Mouse (Mus musculus): ENCODE measurements at regions not wholly inside any gene's neighbourhood (a gene's known extent, or its start where the extent isn't known, plus 50 kb on each side); places are given as distances from the start of the nearest gene placed in this dataset.
A peak's percentile ranks its signal among the peaks of the same experiment; 100 is the strongest.
"Not testable (repeated sequence)": the region's sequence is repeated elsewhere in the genome, so short reads cannot be mapped to it uniquely, and the experiment has no call there.

GRCm38 (mm10) chr15:14253602-14254301, 1080.3 kb upstream of the Cdh6 start:
- DNase-seq = no peak
- intact Hi-C loops (cut with DNase I) = no loop called here

- no peak for DNase-seq
- intact Hi-C loops (cut with DNase I) = no loop called here
Observed at GRCm38 (mm10) chr15:14251773-14252172, 1078.3 kb upstream of the Cdh6 start.

- DNase-seq = no peak
- intact Hi-C loops (cut with DNase I) = no loop called here
Observed at GRCm38 (mm10) chr15:14215236-14215635, 1041.8 kb upstream of the Cdh6 start.

GRCm38 (mm10) chr15:14214726-14215125, 1041.3 kb upstream of the Cdh6 start:
- intact Hi-C loops (cut with DNase I) = no loop called here
- peak; percentile 21 for DNase-seq

- no peak for DNase-seq
- intact Hi-C loops (cut with DNase I) = no loop called here
Observed at GRCm38 (mm10) chr15:14177523-14177922, 1004.0 kb upstream of the Cdh6 start.

- DNase-seq = no peak
- intact Hi-C loops (cut with DNase I) = no loop called here
Observed at GRCm38 (mm10) chr15:14137402-14137801, 963.9 kb upstream of the Cdh6 start.

GRCm38 (mm10) chr15:14123829-14124228, 950.4 kb upstream of the Cdh6 start:
- intact Hi-C loops (cut with DNase I) = no loop called here
- no peak for DNase-seq

- intact Hi-C loops (cut with DNase I); DNase-seq: not testable (repeated sequence)
Observed at GRCm38 (mm10) chr15:14118321-14118720, 944.8 kb upstream of the Cdh6 start.

- intact Hi-C loops (cut with DNase I) = no loop called here
- DNase-seq = no peak
Observed at GRCm38 (mm10) chr15:14101757-14102156, 928.3 kb upstream of the Cdh6 start.

GRCm38 (mm10) chr15:14051872-14052271, 878.4 kb upstream of the Cdh6 start:
- DNase-seq = peak; percentile 15
- intact Hi-C loops (cut with DNase I) = loop anchor here (5.0 kb wide), 1 partner anchor 1190 kb away; no protein-coding TSS in a partner anchor

Data from left cerebral cortex, postnatal 4 days (tissue).